Mouse (Mus musculus) kidney, adult 2 months (tissue): ENCODE measurements around the gene Ckap2. TPM values are rescaled to one million over a fixed set of nuclear protein-coding genes. Genes with fewer than 3 reads are reported as not detected.
A peak's percentile ranks its signal among the peaks of the same experiment; 100 is the strongest.

Experiments used
- DNase-seq: peaks from one replicate; pipeline ENCODE4 v3.0.0; 2021
- H3K27ac ChIP-seq: fragments of 200-500 bp; 2 replicates; pipeline ENCODE4 v1.5.1; 2012; ENCODE audit warnings: low read depth, low read length, control low read depth, inconsistent platforms; ENCODE audit not compliant: insufficient read depth
- H3K27me3 ChIP-seq: fragments of 200-500 bp; replicated peaks from 2 replicates; pipeline ENCODE4 v1.6.1; 2012; ENCODE audit warnings: mild to moderate bottlenecking, moderate library complexity, low read length, inconsistent platforms; ENCODE audit not compliant: control insufficient read depth, insufficient read depth
- H3K36me3 ChIP-seq: fragments of 200-500 bp; 2 replicates; pipeline ENCODE4 v1.6.1; 2012; ENCODE audit warnings: mild to moderate bottlenecking, moderate library complexity, low read length, inconsistent platforms; ENCODE audit not compliant: control insufficient read depth, insufficient read depth
- H3K4me1 ChIP-seq: fragments of 200-500 bp; 2 replicates; pipeline ENCODE4 v1.6.1; 2011; ENCODE audit warnings: low read length; ENCODE audit not compliant: control insufficient read depth, insufficient read depth
- H3K4me3 ChIP-seq: fragments of 200-500 bp; 2 replicates; pipeline ENCODE4 v1.5.1; 2011; ENCODE audit warnings: mild to moderate bottlenecking, low read depth, low read length, control low read depth; ENCODE audit not compliant: insufficient read depth
- CTCF ChIP-seq: fragments of 200-500 bp; conservative IDR thresholded peaks from 2 replicates; pipeline ENCODE4 v1.5.1; 2011; ENCODE audit warnings: low read depth, mild to moderate bottlenecking, control low read depth, low read length, moderate library complexity, mixed read lengths; ENCODE audit not compliant: insufficient read depth, insufficient read length
- POLR2A ChIP-seq: fragments of 200-500 bp; IDR thresholded peaks from one replicate; pipeline ENCODE4 v1.6.1; 2011; ENCODE audit warnings: low read depth, low read length, control low read depth
- WGBS: fragments of 180-500 bp; shearing (Covaris S2); methylation state at CpG from one replicate; pipeline ENCODE4 v1.1.7; 2018; 5-methylcytosine and 5-hydroxymethylcytosine counted together
- polyA plus RNA-seq: library from polyadenylated mRNA; depleted of rRNA; stranded (reverse); fragments of >200 nt; gene quantifications from 2 replicates; pipeline ENCODE4 v1.2.3, GENCODE M21; 2012; rRNA removed

The Ckap2 gene
- polyA plus RNA-seq, 1 experiment, result 0.38 TPM

GRCm38 (mm10) chr8:22134078-22134749 lies 51.4 kb downstream of the Ckap2 start:
- H3K36me3 ChIP-seq, result no peaks in the 10 kb centered on the region
- no peak for DNase-seq
- H3K4me1 ChIP-seq, result no peaks in the 10 kb centered on the region
- TF ChIP-seq POLR2A (no peak), CTCF (no peak)
- no peak overlapping the region for H3K27ac ChIP-seq
- H3K27me3 ChIP-seq, result no peaks in the 10 kb centered on the region
- 91% methylated on average over 7 of the region's 7 CpGs for WGBS
- H3K4me3 ChIP-seq, result no peak overlapping the region

- H3K4me3 ChIP-seq, result no peak overlapping the region
- H3K36me3 ChIP-seq, result no peaks in the 10 kb centered on the region
- TF ChIP-seq POLR2A (no peak), CTCF (no peak)
- 64% methylated on average over 12 of the region's 12 CpGs for WGBS
- no peaks in the 10 kb centered on the region for H3K27me3 ChIP-seq
- H3K4me1 ChIP-seq, result no peaks in the 10 kb centered on the region
- no peak for DNase-seq
- H3K27ac ChIP-seq, result no peak overlapping the region
These were observed 53.6 kb downstream of the Ckap2 start for GRCm38 (mm10) chr8:22132062-22132461.

DNA sequence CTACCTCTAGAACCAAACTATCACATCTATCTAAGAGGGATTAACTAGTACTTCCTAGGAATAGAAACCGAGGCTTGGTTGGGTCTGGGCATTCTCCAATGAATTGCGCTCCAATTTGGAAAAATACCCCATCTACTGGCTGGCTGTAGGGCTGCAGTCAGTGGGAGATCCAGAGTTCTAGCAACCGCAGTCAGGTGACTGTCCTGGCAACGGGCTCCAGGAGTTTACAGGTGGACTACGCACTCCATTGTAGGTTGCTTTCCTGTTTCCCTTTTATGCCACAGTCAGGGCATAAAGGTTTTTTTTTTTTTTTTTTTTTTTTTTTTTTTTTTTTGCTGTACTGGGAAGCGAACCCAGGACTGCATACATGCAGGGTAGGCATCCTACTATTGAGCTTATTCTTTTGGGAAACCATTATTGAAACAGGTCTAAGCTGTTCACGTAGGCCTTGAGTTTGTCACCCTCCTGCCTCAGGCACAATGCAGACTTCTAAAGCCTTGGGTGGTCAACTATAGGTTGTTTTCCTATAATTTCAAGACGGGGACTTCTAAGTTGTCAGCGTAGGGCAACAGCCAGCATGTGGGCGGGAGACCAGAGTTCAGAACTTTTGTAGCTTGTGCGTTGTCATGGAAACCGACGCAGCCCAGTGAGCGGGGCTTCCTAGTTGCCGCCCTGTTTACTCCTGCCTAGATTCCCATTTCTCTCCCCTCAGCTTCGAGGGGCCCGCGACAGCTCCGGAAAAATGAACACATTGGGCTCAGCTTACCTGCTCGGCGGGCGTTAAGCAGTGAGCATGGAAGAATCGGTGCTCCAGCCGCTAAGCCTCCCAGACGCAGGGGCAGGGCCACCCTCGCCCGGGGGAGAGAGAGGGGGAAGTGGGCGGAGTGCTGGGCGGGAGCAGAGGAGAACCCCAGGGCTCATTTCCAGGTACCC lies 61.1 kb downstream of the Ckap2 start, which contains the start of gene Nek5:
Gene Nek5 (minus strand): TSS at position 834 of the 933 bp plus-strand sequence.
- peak; percentile 70 for DNase-seq
- 2% methylated on average over 29 of the region's 29 CpGs for WGBS
- H3K27ac ChIP-seq, result no peak within 1 kb of the TSS

More for the DNA sequence above, 61.1 kb downstream of the Ckap2 start, which contains the start of gene Nek5:
- no peaks in the 10 kb centered on the region for H3K36me3 ChIP-seq
- peak within 1 kb of the TSS; percentile 47 for H3K4me3 ChIP-seq
- TF ChIP-seq POLR2A (no peak), CTCF (peak; percentile 70)
- no peaks in the 10 kb centered on the region for H3K4me1 ChIP-seq
- H3K27me3 ChIP-seq, result no peaks in the 10 kb centered on the region

Other genes with a start within 250 kb of the Ckap2 start
- gene Defb35, start 247.5 kb downstream of the Ckap2 start, polyA plus RNA-seq, result not detected in 2 replicates
- gene Defb13, start 239.1 kb downstream of the Ckap2 start, polyA plus RNA-seq, result not detected in 2 replicates
- gene Fam90a1a, start 227.1 kb downstream of the Ckap2 start, polyA plus RNA-seq, result 0.05 TPM in 1 of 2 replicates, not detected in the other
- gene Ccdc70, start 216.0 kb downstream of the Ckap2 start, polyA plus RNA-seq, result not detected in 2 replicates
- 1.1 and 1.4 TPM in 2 replicates for gene Atp7b, start 125.5 kb downstream of the Ckap2 start, polyA plus RNA-seq
- 3.6 and 5.7 TPM in 2 replicates for gene Alg11, start 125.1 kb downstream of the Ckap2 start, polyA plus RNA-seq
- 0.59 and 0.65 TPM in 2 replicates for gene Nek5, start 60.8 kb downstream of the Ckap2 start, polyA plus RNA-seq
- 1.6 and 1.7 TPM in 2 replicates for gene Nek3, start 19.4 kb downstream of the Ckap2 start, polyA plus RNA-seq
- 12.0 and 15.0 TPM in 2 replicates for gene Vps36, start 7.0 kb upstream of the Ckap2 start, polyA plus RNA-seq
- 2.7 and 3.1 TPM in 2 replicates for gene Thsd1, start 41.5 kb upstream of the Ckap2 start, polyA plus RNA-seq
- not detected in 2 replicates for gene Tpte, start 97.6 kb upstream of the Ckap2 start, polyA plus RNA-seq
- gene Slc25a15, start 212.8 kb upstream of the Ckap2 start, polyA plus RNA-seq, result 53.8 and 60.2 TPM in 2 replicates
- 9.2 and 10.5 TPM in 2 replicates for gene Mrps31, start 225.5 kb upstream of the Ckap2 start, polyA plus RNA-seq